Mouse (Mus musculus) splenic B cell, adult 2 months (primary cell): ENCODE measurements around the gene Cacnb4.
A peak's percentile ranks its signal among the peaks of the same experiment; 100 is the strongest.

ENCODE experiments used
- DNase-seq: peaks from one replicate; pipeline ENCODE4 v3.0.0-alpha.2; 2011; ENCODE audit warnings: low read depth, low spot score
- H3K27me3 ChIP-seq: 2 replicates; pipeline ENCODE4 v1.6.1; 2012; ENCODE audit warnings: mild to moderate bottlenecking, low read length, moderate library complexity, mixed read lengths; ENCODE audit not compliant: control insufficient read depth, poor library complexity, insufficient read depth, severe bottlenecking
- H3K36me3 ChIP-seq: 2 replicates; pipeline ENCODE4 v1.6.1; 2012; ENCODE audit warnings: mild to moderate bottlenecking, low read length, moderate library complexity, mixed read lengths; ENCODE audit not compliant: control insufficient read depth, poor library complexity, insufficient read depth, severe bottlenecking

Gene Cacnb4

DNA sequence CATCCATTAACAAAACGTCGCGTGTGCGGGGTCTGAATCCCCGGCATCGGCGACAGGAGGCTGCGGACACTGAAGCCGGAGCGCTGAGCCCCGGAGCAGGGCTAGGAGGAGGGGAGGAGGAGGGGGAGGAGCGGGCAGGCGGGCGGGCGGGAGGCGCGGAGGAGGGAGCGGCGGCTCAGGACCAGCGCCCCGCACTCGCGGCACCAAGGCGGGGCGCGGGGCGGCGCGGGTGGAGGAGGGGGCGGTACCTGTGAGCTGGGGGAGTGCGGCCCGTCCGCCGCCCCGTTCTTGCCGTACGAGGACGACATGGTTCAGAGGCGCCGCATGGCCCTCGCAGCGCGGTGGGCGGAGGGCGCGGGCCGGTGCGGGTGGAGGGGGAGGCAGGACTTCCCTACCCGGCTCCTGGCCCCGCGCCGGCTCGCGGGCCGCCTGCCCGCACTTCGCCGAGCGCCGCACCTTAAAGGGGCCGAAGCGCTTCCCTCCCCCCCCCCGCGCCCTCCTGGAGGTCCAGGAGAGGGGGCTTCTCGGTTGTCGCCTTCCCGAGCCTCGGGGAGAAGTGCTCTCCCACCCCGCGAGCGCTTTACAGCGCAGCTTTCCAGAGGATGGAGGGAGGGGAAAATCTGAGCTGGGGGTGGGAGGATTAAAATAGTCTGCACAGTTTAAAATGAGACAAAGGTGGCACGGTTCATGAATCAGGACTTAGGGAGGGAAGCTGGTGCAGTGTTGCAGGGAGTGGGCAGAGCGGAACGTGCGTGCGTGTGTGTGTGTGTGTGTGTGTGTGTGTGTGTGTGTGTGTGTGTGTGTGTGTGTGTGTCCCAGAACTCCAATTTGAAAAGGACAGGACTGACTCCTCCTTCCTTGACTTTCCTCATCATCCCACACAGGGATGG lies at the start of gene Cacnb4:
Cacnb4 (minus strand) TSS at position 809 of the 890 bp plus-strand sequence.
- Histone ChIP-seq H3K27me3 (peaks cover 3% of the 10 kb centered on the region; the same call in 1 of the 2 replicates), H3K36me3 (no peaks in the 10 kb centered on the region)
- DNase-seq: peak; percentile 26

DNA sequence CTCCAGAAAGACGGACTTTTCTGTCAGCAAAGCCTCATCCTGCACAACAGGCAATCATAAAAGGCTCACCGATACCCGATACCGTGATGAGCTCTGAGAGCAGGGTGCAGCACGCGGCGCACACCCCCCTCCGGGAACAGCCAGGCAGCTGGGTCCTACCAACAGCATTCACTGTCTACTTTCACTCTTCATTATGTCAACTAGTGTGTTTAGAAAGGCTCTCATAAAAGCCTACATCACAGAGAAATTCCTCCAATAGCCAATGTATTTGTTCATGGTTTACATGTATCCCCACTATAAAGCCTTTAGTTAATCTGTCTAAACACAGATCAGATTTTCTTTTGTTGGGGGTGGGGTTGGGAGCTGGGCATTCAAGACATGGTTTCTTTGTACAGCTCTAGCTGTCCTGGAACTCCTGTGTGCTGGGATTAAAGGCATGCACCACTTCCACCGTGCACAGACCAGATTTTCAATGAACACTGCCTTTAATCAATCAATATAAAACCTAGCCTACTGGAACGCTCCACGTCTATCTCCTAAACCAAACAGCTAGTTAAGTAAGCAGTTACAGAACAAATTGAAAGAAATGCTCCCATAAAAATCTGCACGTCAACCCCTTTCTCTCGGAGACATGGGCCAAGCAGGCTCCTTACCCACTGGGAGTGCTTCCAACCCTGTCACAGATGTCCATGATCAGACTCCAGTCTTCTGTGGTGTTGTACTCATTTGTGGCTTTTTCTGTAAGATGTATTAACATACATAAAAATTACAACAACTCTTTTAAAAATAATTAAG lies 43.8 kb upstream of the Cacnb4 start:
- no peaks in the 10 kb centered on the region for H3K27me3 ChIP-seq

DNA sequence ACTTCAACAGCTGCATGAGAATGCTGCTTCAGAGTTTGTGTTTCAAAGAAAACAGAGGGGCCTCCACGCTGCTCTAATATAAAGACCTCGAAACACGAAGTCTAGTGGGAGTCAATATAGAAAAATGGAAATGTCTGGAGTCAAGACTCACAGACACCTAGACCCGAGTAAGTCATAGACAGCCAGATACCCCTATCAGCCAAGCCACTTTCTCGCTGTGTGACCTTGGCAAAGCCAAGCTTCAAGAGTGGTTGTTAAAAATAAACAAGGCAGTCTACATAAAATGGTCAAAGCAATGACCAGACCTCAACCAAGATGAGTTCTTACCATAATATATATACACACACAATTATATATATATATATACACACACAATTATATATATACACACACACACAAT lies 40.4 kb upstream of the Cacnb4 start:
- Histone ChIP-seq H3K27me3 (no peaks in the 10 kb centered on the region), H3K36me3 (peaks cover 12% of the 10 kb centered on the region)
- DNase-seq: no peak

More for the DNA sequence above, 43.8 kb upstream of the Cacnb4 start:
- no peak for DNase-seq
- 0 out of 2 replicates have a peak, but pooled peaks cover 2% of the 10 kb centered on the region for H3K36me3 ChIP-seq

DNA sequence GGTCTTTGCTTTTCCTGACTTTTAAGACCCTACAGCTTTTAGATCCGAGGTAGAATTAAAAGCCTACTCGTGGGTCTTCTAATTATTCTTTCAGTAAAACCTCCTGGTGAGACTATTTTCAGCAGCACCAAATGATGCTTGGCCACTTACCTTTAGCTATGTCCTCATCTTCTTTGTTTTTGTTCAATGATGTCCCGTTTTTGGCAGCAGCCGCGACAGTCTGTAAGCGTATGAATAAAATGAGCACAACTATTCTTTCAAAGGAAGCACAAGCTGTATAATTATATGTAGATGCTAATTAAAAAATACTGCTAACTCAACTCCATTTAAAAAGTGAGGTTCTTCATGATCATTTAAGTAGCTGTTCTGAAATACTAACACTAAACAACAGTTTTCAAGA lies 38.9 kb upstream of the Cacnb4 start:
- Histone ChIP-seq H3K36me3 (peaks cover 13% of the 10 kb centered on the region), H3K27me3 (no peaks in the 10 kb centered on the region)
- no peak for DNase-seq

DNA sequence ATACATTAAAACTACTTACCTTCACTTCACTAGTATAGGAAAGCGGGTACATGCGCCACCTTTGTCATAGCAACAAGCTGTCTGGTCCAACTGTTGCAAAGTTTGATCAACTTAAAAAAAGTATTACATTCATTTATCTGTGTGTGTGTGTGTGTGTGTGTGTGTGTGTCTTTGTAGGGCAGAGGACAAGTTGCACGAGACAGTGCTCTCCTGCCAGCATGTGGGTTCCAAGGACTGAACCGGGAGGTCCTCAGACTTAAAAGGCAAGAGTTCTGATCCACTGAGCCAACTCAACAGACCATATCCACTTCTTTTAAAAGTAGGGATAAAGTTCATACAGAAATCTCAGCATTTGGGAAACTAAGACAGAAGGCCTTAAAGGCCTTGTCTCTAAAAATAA lies 37.5 kb upstream of the Cacnb4 start:
- no peak for DNase-seq
- Histone ChIP-seq H3K36me3 (peaks cover 13% of the 10 kb centered on the region), H3K27me3 (no peaks in the 10 kb centered on the region)

DNA sequence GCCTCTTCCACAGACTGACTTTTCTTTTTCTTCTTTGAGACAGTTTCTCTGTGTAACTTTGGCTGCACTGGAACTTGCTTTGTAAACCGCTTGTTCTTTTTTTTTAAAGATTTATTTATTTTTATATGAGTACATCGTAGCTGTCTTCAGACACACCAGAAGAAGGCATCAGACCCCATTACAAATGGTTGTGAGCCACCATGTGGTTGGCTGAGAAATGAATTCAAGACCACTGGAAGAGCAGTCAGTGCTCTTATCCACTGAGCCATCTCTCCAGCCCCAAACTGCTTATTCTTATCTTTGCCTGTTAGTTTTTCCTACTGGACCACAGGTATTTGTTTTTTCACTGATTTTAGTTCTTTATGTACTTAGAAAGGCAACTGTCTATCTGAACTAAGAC lies 34.2 kb upstream of the Cacnb4 start:
- peaks cover 21% of the 10 kb centered on the region for H3K36me3 ChIP-seq
- no peak for DNase-seq

DNA sequence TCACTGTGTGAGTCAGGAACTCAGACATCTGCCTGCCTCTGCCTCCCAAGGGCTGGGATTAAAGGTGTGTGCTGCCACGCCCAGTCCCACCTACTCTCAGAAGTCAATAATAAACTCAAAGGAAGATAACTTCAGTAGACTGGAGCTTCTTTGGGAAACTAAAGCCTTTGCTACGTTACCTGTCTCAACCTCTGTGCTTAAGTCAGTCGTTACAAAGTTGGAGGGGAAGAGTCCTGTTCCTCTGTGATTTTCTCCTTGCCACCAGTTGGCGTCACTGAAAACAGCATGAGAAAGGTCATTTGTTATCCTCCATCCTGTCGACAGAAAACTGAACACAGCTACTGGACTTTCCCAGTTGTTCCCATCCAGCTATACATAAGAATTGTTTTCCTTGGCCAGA lies 32.8 kb upstream of the Cacnb4 start:
- H3K36me3 ChIP-seq: peaks cover 19% of the 10 kb centered on the region
- no peak for DNase-seq
- no peaks in the 10 kb centered on the region for H3K27me3 ChIP-seq

More for the DNA sequence above, 34.2 kb upstream of the Cacnb4 start:
- H3K27me3 ChIP-seq: no peaks in the 10 kb centered on the region

DNA sequence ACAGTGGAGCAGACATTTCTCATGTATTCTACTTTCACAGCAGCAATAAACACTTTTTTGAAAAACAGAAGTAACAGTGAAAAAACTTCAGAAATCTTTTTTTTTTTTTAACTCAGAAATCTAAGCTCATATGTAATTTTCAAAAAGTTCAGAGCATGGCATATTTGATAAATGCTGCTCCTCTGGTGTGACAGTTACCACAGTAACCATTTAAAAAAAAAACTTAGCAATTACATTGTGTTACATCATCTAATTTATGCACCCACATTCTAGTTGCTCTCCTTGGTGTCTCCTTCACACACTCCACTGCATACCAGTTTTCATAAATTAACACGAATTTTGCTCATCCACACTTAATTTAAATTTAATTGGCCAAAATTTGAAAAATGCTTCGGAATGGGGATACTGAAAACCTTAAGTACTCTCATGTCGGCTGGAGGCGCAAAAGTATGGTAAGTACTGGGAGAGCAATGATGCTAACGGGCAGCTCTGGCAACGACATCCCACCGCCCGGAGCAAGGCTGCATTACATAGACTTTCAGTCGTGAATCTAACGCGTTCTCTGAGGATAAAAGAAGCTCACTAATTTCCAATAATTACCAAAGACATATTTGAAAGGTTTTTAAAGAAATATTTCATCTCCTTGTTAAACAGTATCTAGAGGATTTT lies 24.9 kb upstream of the Cacnb4 start:
- no peak for DNase-seq
- peaks cover 7% of the 10 kb centered on the region; the same call in 1 of the 2 replicates for H3K36me3 ChIP-seq
- H3K27me3 ChIP-seq: no peaks in the 10 kb centered on the region

DNA sequence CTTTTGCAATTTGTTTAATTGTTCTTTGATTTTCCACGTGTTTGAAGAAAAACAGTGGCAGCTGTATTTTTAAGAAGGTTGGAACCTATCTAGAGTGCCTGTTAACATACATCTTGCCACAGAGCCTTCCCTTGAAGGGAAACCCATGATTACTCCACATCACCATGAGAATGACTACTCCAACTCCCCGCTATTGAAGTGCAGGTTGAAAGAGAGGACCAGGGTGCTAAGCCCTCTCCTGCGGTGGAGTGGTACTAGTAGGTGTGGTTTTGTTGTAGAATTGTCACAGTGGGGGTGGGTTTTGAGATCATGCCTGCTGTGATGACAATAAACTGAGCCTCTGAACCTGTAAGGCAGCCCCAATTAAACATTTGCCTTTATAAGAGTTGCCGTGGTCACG lies 23.7 kb upstream of the Cacnb4 start:
- Histone ChIP-seq H3K27me3 (no peaks in the 10 kb centered on the region), H3K36me3 (peaks cover 5% of the 10 kb centered on the region; the same call in 1 of the 2 replicates)
- no peak for DNase-seq

DNA sequence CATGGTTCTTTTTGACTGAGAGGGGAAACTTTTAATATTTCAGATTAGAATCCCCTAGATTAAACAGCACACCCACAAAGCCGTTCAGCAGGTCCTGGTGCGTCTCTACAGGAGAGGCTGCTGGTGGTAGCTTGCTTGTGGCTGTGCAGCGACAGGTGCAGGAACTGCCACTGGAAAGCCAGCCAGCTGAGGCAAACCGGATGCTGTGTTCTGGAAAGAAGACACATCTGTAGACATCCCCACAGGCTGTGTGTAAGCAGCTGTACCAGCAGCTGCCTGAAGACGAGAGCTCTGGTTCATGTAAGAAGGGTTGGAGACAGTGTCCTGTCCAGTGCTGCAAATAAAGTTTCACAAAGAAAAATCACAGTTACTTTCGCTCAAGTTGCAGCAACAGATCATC lies 18.0 kb upstream of the Cacnb4 start:
- Histone ChIP-seq H3K27me3 (no peaks in the 10 kb centered on the region), H3K36me3 (peaks cover 6% of the 10 kb centered on the region; the same call in 1 of the 2 replicates)
- DNase-seq: no peak

DNA sequence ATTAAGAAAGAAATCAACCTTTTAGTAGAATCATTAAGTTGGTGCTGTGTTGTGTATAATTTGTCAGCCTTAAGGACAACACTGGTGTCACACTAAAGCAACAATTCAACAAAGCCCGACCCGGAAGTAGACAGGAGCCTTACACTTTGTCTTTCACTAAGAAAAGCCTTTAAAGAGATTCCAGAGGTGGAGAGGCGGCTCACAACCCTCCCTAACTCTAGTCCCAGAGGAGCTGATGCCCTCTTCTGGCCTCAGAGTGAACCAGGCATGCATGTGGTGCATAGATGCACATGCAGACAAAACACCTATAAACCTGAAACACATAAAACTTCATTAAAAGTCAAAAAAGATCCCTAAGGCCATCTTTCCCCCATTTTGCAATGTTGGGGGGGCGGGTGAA lies 15.1 kb upstream of the Cacnb4 start:
- Histone ChIP-seq H3K27me3 (no peaks in the 10 kb centered on the region), H3K36me3 (peaks cover 4% of the 10 kb centered on the region; the same call in 1 of the 2 replicates)
- DNase-seq: no peak

DNA sequence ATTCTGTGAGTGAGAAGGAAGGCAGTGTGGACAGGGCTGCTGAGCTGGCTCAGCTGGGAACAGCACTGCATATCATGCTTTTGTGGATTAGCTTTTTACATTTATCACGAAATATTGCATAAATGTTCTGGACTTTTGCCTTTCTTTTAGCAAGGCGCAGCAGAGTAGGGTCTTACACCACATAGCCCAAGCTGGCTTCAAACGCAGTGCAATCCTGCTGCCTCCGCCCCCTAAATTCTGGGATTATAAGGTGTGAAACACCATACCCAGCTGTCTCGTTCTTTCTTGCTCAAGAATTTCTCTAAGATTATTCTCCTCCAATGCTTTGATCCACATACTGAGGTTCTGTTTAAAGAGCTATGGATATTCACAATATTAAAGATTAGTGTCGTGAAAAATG lies 10.0 kb upstream of the Cacnb4 start:
- no peak for DNase-seq
- Histone ChIP-seq H3K27me3 (no peaks in the 10 kb centered on the region), H3K36me3 (no peaks in the 10 kb centered on the region)

DNA sequence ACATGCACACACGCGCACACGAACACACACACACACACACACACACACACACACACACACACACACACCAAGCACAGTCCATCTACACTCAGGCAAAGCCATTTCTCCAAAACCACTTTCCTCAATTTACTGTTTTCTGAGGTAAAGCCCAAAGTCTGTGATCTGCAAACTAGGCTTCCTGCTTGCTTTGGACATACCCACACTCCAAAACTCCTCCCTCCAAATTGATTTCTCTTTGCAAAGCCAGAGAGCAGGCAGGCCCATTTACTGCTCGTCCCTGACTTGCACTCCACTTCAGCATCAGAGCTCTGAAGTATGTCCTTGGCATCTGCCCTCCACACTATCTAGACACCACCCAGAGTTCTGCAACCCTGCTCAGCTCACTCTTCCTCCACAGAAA lies 958 bp upstream of the Cacnb4 start:
- no peaks in the 10 kb centered on the region for H3K36me3 ChIP-seq
- DNase-seq: no peak
- H3K27me3 ChIP-seq: peaks cover 3% of the 10 kb centered on the region; the same call in 1 of the 2 replicates

DNA sequence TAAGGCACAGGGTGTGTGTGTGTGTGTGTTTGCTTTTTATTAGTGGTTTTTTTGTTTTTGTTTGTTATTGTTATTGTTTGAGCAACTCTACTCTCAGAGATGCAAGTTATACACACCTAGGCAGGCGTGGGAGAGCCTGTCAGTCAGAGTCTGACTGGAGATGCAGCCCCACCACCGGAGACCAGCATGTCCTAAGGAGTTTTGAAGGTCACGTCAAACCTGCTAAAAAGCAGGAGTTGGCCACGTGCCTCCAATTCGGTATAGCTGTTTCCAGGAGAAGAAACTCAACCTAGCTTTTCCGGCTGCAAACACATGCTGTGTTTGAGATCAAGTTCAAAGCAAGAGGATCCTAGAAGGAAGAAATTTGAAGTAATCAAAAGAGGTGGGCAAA lies 277 bp upstream of the Cacnb4 start:
- DNase-seq: no peak
- peaks cover 3% of the 10 kb centered on the region; the same call in 1 of the 2 replicates for H3K27me3 ChIP-seq
- no peaks in the 10 kb centered on the region for H3K36me3 ChIP-seq
